Mouse (Mus musculus) kidney, postnatal 25 days (tissue): ENCODE measurements around the gene Casz1.

ENCODE experiments used
- DNase-seq, 2 experiments: peaks; one replicate each; pipeline ENCODE4 v3.0.0; 2021; ENCODE audit warnings: mixed read lengths in 2 of 2

Casz1 gene

DNA sequence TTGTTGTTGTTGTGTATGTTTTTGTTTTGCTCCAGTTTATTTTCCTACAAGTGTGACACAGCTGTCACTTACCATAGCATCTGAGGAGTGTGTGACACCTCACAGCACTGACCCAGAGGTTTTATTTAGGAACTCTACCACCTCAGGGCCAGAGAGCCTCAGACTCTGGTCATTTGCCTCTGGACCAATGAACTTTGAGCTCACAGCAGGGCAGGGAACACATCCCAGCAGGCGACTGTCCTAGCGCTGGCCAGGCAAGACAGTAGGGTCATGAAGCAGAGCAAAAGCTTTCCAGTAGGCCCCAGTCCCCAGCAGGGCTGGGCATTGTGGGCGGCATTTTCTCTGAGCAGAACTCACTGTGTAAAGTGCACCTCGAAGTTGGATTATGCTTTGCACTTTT lies 1.2 kb upstream of the Casz1 start:
- DNase-seq = peak in 1 of 2 experiments; percentile 60

DNA sequence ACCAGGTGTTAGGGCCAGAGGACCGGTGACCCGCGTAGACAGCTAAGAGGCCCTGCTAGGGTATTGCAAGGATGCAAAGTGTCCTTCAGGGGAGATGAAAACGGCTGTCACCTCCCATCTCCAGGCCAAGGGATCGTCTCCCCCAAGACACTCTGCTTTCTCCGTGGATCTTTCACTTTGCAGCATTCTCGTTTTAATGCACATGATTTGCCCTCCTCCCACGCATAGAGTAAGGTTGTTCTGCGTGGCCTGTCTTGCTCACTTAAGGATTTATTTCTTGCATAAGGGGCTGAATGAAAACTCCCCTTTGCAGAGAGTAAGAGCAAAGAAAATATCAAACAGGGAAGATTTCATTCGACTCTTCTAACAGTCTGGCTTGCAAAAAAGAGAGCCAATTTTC lies 593 bp upstream of the Casz1 start:
- DNase-seq = no peak

DNA sequence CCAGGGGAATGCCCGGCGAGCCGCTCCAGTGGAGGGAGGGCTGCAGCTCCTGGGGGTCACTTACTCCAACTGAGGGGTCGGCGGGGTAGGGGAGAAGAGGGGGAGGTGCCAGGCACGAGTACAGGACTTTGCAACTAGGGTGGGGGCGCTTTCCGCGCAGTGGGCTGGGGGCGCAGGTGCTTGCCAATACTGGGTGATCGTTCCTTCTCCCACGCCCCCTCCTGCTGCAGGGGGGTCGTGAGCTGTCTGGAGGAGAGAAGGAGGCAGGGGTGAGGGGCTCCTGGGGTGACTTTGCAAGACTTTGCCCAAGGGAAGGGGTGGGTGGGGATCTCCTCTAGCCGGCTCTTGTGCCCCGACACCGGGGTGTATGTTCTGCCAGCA lies 541 bp downstream of the Casz1 start:
- DNase-seq = no peak

DNA sequence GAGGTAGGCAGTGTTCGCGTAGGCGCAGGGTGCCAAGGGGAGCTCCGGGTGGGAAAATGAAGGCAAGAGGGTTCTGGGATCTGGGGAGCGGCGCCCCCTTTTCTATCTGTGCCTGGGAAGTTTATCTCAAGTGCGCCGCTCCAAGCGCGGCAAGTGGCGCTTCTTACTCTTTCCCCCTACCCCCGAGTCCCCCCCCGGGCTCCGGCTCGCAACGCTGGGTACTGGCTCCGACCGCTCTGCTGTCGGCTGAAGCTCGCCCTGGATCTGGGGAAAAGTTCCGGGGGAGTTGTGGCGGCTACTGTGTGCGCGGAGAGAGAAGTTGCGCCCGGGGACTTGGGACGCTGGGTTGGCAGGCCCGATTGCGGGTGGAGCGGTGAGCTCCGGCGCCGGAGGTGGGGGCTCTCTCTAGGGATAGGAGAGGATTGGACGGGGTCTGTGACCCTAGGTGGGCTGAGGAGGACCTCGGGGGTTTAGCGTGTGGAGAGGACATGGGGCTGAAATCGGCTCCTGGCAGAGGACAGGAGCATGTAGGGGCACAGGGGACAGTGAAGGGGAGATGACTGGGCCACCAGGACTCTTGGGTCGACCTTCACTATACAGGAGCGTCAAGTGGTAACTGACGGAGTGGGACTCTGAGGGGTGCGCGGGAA lies 1.1 kb downstream of the Casz1 start:
- peak; percentile 28 to 59 for DNase-seq

DNA sequence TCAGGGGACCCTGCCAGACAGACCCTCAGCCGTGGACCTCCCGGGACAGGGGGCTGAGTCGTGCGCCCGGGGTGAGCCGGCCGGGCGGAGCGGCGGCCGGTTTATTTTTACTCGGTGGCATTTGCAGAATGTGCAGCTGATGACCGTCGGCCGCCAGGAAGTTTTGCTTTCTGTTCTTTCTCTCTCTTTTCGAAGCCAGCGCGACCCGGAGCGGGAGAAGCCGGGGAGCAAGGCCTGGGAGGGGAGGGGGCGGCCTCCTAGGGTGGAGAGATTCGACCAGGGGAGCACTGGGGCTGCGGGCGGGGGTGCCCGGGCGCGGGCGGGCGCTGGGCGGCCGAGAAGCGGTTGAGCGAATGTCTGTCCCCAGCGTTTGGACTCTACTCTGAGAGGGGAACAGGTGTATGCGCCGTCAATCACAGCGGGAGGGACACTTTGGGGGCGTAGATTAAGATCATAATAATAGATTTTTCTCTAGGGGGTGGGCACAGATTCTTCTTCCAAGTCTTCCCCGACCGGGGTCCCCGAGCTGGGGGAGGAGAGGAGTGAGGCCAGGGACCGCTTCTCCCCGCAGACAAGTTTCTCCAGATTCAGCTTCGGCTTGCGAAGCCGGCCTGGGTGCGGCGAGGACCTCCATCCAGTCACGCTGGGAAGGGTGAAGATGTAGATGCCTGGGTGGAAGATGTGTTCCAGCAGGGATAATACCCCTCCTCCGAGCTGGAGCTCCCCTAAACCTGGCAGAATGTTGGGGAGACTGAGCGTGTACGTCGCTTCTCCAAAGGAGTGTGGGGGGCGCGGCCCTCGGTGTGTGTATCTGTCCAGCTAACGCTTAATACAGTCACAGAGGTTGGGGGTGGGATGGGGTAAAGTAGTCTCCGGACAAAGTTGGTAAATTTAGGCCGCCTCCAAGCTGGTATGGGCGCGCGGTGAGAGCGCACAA lies 1.9 kb downstream of the Casz1 start:
- DNase-seq = peak; percentile 42 to 57

DNA sequence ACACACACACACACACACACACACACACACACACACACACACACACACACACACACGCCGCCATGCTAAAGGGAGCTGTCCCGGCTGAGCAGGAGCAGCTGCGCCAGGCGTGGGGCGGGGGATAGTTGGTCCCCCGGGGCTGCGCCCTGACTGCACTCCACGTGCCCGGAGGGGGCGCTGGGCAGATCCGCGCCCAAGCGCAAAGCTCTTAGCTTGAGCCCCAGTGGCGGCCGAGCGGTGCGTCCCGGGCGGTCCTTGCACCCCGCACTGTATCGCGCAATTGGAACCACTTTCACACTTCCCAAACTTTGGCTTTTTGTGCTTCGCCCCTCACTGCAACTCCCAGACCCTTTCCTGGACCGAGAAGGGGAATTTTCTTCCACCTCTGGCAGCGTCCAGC lies 2.6 kb downstream of the Casz1 start:
- no peak for DNase-seq

DNA sequence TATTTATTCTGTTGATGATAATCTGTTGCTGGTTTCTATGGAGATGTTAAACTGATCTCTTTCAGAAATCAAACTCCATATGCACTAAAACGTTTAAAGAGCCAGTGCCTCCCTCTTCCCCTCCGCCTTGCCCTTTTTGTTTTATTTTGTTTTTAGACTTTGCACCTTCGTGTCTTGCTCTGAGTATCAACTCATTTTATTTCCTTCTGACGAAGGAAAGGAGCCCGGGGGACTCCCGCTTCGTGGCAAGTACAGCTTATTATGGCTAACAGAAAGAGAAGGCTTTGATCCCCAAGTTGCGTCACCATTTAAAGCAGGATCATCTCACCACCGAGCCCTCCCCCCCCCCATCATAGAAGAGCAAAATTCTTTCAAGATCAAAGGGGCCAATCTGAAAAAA lies 3.2 kb downstream of the Casz1 start:
- no peak for DNase-seq

DNA sequence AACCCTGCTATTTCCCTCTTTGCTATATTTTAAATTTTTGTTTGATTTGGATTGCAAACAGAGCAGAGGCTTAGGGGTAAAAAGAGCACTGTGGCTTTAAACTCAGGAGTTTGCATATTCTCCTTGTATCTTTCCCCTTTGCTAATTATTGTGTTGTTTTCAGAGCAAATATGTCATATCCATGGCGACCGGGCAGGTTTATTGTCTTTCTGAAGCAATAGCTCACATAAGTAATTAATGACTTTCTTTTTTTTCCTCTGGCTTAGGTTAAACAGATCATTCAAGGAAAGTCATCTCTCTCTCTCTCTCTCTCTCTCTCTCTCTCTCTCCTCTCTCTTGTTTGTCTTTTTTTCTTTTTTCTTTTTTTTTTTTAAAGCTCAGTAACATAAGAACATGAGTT lies 4.6 kb downstream of the Casz1 start:
- DNase-seq = no peak

DNA sequence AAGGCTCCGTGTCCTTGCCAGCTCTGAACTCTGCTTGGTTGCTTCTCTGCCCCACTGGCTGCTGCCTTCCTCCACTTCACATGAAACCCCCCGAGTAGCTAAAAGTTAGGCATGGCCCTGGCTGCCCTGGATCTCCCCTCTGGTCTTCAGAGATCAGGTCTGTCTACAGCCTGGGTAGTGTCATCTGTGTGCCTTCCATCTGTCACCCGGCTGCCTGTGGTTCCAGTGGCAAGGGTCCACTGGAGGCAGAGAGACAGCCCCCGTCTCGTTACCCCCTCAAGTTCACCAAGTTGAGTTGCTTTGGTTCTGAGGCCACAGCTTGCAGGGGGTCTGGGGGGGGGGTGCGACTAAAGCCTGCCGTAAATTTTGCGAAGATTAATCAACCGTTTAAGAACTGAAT lies 6.5 kb downstream of the Casz1 start:
- DNase-seq = no peak

DNA sequence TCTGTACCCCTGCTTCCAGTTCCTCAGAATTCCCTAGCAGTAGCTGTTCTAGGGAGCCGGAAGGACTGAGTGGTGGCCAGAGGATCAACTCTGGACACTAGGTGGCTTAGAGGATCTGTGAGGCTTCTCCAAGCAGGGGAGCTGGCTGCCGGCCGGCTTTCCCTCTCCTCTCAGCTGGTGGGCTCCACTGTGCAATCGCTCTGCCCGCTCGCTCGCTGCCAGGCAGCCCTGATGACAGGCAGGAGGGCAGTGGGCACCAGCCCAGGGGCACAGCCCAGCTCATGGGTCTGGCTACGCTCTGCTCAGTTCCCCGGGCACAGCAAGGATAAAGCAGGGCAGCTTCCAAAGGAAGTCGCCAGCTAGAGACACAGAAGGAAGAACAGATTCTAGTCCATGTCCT lies 7.7 kb downstream of the Casz1 start:
- peak; percentile 55 to 59 for DNase-seq

DNA sequence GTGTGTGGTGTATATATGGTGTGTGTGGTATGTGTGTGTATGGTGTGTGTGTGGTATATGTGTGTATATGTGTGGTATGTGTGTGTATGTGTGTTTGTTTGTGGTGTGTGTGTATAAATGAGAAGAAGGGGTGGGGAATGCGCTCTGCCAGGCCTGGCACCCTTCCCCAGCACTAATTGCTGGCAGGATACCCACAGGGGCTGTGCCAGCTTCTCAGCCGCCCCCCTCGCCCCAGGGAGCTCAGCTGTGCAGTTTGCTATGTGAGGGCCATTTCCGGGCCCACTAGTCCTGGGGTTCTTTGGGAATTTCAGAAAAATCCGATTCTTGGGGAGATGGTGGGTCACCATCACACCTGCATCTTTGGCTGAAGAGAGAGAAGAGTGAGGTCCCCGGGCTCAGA lies 9.0 kb downstream of the Casz1 start:
- DNase-seq = no peak

DNA sequence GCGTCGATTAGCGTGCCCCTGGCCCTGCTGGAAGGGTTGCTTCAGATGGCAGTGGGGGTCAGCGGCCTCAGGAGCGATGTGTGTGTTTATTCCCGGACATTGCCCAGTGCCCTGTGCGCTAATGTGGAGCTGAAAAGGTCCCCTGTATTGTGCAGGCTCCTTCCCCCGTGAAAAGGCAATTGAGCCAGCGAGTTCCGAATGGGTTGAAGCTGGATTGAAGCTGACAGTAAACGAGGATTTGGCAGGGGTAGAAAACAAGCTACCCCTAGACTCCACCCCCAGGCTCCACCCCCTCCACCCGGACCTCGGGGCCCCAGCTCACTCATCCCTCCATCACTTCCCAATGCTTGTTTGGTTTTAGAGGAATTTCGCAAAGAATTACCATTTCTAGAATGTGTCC lies 12.3 kb downstream of the Casz1 start:
- peak in 1 of 2 experiments; percentile 43 for DNase-seq

DNA sequence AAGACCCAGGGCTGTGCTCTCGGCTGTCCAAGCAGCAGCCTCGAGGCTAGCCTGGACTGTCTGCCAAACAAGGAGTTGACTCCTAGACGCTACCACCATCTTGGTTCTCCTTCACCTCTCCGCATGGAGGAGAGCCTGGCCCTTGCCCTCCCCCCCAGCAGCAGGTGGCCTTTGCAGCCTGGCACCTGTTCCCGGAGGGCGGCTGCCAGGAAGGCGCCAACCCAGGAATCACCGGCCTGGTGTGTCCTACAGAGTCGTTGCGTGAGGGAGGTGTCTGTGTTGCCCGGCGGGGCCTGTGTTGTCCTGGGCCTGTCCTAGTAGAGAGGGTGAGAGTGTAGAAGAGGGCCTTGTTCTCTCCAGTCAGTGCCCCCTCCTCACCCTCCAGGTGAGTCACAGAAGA lies 13.9 kb downstream of the Casz1 start:
- DNase-seq = no peak

DNA sequence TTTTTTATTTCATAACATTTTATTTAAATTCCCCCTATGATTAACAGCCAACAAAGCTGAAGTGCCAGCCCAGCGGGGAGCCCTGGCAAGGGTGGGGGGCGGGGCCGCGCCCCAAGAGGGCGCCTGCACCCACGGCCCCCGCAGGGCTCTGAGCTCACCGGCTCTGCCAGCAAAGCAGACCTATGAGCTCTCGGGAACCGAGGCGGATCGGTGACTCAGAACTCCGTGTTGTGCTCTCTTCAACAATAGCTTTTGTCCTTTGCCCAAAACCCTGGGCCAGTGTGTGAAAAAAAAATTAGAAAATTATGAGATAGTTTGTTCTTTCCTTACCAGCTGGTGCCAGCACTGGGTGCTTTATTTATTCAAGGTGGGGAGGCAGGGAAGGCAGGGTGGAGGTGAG lies 15.9 kb downstream of the Casz1 start:
- DNase-seq = no peak

DNA sequence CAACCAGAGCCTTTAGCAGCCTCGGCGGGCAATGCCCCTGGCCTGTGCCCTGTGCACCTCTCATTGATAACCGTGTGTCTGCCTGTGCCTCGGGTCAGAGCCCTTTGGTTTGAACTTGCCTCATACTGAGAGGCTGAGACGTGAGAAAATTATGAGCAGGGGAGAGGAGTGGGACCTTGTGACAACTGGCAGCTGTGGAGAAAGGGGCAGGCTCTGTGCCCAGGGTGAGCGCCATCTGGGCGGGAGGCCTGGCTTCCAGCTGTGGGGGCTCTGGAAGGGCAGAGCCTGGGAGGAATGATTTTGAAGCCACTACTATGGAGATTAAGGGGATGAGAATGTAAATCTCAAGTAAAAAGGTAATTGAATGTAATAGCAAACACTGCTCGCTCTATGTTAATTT lies 19.1 kb downstream of the Casz1 start:
- peak in 1 of 2 experiments; percentile 40 for DNase-seq

DNA sequence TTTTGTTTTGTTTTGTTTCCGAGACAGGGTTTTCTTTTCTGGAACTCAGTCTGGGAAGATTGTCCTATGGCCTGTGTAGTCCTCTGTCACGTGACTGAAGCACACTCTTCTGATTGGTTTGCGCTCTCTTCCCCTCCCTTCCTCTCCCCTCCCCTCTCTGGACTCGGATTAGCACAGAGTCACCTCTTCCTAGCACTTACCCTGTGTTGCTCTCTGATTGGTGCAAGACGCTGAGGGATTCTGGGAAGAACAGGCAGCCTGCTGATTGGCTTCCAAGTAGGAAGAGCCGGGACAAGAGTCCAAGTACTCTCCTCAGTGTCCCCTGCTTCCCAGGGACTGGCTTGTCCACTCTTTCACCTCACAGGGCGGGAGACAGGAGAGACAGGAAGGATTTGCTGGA lies 26.1 kb downstream of the Casz1 start:
- peak in 1 of 2 experiments; percentile 70 for DNase-seq

DNA sequence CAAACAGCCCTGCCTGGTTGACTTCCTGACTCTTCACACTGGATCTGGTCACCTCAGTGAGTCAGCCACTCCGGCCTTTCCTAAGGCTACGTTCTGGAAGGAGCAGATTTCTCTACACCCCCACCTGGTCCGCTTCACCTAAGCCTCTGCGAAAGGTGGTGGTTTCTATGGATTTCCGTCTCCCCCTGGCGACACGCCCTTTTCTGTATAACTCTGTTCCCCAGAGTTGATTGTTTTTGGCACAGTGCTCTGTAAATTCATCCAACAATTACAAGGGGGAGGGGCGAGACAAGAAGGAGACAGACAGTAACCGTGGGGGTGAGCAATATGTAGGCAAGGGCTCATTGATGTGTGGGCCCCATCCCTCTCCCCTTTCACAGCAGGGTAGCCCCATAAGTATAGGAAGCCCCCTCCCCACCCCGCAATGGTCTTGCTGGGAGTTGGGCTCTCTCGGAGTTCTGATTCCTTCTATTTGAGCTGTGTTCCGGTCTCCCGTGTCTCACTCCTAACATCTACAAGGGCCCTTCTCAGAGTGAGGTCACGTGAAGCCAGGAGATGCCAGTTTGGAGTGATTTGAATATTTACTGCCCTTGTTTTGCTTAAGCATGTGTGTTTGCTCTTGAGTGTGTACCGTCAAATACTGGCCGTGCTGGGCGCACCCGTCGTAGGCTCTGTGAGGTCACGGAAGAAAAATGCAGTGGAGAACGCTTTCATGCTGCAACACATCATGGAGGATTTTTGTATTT lies 29.2 kb downstream of the Casz1 start:
- DNase-seq = peak in 1 of 2 experiments; percentile 60

DNA sequence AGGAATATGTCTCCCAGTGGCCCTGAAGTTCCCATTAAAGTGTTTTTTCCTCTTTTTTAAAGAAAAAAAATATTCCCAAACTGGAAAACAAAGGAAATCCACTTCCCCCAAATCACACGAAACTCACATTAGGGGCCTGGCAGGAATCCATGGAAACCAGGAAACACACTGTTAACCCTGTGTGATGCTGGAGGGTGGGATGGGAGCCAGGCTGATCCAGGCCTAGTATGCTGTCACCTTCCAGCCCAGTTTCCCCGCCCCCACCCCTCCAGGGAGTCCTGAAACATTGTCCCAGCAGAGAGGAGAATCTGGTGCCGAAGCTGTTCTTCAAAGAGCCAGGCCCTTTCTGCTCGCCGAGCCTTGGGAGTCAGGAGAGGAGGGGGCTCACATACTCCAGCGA lies 32.2 kb downstream of the Casz1 start:
- peak; percentile 64 to 70 for DNase-seq

DNA sequence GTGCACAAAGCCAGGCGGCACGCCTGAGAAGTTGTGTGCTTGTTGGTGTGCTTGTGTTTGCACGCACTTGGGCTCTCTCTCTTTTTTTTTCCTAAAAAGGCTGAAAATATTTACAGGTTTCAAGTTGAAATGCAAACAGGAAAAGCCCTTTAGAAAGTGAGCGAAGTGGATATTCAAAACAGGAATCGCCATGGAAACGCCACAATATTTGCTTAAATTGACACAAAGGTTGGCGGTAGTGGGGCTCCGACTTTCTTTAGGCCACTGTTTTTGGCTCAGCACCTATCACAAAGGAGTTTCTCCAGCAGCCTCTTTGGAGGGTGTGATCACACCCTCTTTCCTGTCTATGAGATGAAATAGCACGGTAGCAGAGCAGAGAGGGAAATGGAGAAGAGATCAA lies 32.8 kb downstream of the Casz1 start:
- no peak for DNase-seq

DNA sequence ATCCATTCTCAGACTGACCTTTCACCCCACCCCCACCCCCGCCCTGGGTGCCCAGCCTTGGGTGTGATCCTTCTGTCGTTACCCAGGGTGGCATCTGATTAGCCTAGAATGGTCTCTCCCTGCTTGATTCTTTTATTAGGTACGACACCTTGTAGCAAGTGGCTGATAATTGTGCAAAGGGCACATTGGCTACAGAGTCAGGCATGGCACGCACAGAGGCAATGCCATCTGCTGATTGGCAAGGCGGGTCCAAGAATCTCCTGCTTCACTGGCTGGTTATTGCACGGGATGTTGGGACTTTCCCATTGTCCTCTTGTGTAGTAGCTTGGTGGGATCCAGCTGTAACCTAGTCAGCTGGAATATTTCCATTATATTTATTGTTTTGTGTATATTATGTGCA lies 33.4 kb downstream of the Casz1 start:
- no peak for DNase-seq

DNA sequence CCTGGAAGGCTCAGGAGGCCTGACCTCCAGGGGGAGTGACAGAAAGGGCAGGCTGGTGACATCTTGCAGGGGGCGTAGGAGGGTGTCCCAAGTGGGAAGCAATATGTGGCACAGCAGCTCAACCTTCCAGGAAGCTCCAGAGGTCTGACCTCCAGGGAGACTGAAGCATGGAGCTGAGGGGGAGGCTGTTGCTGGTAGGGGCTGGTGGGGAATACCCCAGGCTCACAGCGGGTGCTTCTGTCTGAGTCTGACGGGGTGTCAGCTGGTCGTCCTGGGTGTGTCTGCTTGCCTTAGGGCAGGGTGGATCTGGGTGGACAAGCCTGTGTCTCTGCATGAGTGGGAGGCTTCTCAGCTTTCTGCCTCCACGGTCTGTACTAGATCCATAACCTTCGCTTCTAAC lies 38.1 kb downstream of the Casz1 start:
- DNase-seq = no peak

DNA sequence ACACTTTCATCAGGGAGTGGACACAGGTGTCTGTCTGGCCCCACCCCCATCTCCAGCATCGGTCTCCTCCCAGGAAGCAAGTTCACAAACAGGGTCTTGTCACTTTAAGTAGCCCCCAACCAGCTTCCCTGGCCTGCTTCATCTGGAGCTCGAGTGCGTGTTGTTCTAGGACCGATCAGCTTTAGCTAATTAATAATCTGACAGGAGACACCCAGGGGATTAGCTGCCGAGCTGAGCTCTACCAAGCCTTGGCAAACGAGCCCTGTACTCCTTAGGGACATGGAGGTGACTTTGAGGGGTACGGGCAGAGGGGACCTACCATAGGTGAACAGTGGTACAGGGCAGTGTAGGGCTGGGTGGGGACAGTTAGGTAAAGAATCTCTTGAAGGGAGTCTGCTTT lies 40.7 kb downstream of the Casz1 start:
- no peak for DNase-seq

DNA sequence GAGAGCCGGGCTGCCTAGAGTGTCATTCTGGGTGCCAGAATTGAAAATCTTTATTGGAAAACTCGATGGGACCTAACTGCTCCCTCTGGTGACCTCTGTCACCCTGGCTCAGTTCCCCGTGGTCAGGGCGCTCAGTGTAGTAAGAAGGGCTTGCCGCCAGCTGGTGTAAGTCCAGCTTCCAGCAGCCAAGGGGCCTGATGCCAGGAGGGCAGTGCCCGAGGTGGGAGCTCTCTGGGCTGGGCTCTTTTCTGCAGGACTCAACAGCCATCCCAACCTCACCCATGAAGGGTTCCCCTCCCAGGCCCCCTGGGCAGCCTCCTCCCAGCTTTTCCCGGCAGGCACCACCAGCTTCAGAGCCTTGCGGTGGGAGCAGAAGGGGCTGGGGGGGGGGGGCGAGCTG lies 42.0 kb downstream of the Casz1 start:
- DNase-seq = peak; percentile 88 to 91

DNA sequence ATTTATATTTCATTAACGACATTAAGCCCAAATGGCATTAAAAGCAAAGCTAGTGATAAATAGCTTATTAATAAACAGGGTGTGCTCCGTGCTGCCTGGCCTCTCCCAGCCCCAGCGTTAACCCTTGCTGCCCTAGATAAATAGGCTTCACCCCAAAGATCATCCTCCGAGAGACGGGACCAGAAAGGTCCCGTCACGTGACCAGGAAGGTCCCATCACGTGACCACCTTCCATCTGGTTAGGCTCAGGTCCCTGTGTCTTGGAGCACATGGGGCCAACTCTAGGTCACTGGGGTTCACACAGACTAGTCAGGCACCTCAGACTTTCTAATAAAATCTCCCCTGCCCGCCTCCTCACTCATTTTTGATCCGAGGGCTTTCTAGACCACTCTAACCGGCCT lies 42.5 kb downstream of the Casz1 start:
- DNase-seq = no peak
